Mouse (Mus musculus) telencephalon, adult 2 months (tissue): ENCODE measurements at regions not wholly inside any gene's neighbourhood (a gene's known extent, or its start where the extent isn't known, plus 50 kb on each side); places are given as distances from the start of the nearest gene placed in this dataset.
A peak's percentile ranks its signal among the peaks of the same experiment; 100 is the strongest.

Experiments
- DNase-seq: peaks from one replicate; pipeline ENCODE4 v3.0.0-alpha.2; 2011; ENCODE audit warnings: low read depth, low spot score

DNA sequence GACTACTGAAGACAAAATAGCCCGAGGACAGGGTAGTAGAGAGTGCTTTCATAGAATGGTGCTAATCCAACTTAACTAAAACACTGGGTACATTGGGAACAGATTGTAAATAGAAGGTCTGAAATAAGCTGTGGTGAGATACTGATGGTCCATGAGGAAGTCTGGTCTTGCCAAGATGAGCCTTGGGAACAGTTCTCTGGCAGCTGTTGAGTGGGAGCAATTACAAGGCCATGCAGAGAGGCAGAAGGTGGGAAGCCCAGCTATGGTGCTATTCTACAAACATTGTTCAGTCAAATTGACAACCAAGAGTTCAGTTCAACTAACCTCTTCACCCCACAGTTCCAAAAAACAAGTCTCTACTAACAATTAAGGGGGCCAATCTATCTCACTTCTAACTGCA, 92.5 kb upstream of the Tenm4 start:
- DNase-seq: peak; percentile 21

DNA sequence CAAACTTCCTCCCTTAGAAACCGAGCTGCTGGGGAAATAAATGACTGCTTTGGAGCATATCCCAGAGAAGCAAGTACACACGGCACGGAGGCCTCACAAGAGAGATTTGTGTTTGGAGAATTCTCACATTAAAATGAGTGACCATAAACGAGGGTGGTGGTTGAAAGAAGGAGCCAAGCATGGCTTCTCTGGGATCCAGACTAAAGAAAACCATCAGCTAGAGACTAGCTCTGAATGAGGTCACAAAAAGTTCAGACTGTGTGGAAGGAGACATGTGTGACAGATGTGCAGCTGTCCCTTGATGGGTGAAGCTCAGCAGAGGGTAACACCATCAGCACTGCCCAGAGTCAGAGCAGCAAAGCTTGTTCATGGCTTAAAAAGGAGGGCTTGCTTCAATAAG, 89.4 kb upstream of the Tenm4 start:
- no peak for DNase-seq

DNA sequence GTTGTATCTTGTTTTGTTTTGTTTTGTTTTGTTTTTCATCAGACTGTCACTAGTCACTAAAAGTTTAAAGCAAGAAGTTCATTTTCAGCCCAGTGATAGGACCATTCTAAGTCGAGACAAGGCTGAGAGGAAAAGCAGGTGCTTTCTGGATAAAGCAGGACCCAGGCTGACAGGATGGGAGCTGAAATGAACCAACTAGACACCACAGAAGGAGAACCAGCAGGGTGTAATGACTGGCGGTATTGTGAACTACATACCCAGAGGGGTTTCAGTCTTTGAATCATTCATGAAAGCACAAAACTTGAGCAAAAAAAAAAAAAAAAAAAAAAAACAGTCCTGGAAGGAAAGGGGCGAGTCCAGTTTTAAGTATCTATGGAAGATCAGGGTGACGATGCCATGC, 75.9 kb upstream of the Tenm4 start:
- no peak for DNase-seq

DNA sequence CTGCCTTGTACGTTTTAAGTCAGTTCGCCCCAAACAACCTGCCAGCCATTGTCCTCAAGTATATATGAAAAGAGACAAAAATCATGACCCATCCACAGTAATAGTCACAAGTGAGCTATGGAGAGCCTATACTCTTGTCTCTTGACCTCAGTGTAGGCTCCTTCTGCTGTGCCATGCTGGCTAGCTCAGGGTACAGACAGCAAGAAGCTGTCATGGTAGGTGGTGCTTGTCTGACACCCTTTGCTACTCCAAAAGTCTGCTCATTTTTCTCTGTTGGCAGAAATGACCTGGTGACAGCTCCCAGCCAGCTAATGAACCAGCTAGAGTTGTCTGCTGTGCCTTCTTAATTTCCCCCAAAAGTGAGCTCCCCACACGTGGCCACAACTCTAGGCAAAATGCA, 75.3 kb upstream of the Tenm4 start:
- no peak for DNase-seq

DNA sequence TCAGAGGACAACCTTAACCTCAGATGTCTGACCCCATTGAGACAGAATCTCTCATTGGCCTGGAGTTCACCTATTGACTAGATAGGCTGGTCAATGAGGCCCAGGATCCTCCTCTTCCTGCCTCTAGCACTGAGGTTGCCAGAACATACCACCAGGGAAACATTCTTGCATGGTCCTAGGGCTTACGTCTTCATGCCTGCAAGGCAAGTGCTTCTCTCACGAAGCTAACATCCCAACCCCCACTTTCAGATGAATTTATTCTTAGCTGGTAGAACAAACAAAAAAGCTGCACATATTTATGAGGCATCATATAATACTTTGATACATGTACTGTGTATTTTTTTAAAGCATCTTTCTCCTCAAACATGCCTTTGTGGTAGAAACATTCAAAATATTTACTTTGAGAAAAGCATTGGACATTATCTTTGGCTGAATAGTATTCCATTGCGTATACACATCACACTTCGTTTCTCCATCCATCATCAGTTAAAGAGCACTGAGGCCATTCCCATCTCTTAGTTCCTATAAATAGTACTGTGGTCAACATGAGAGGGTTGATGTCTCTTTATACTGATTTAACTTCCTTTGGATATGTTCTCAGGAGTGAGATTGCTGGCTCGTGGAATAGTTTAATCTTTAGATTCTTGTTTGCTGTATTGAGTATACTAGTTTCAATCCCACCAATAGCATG, 72.2 kb upstream of the Tenm4 start:
- no peak for DNase-seq

DNA sequence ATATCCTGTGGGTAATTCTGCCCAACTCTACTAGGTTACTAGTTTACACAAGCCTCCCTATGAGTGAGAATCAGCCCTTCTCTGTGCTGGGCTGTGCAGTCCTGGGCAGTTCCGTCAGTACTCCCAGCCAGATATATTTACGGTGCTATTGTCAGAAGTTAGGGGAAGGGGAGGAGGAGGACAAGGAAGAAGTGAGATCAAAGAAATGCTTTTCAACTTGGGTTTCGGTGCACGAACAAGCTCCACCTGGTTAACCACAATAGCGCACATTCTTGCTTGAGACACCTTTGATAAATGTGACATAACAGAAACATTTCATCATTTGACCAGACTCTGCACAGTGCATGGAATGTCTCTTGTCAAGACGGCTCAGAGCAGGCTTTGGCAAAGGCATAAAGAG, 68.3 kb upstream of the Tenm4 start:
- no peak for DNase-seq

DNA sequence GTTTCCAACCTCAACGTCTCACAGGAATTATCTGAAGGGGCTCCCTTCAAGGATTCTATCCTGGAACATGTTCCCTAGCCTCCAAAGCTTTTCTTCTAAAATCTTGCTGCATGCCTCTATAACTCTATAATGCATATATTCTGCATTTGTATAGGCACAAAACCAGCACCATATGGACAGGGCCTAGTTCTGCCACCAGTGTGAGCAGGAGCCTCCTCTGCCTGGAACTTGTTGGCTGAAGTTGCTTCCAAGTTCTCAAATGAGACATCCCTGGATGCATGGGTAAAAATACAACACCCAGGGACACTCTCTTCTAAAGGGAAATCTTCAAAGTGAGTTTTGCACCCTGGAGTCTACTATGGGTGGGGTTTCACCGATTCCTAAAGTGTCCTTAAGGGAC, 62.3 kb upstream of the Tenm4 start:
- peak; percentile 21 for DNase-seq

DNA sequence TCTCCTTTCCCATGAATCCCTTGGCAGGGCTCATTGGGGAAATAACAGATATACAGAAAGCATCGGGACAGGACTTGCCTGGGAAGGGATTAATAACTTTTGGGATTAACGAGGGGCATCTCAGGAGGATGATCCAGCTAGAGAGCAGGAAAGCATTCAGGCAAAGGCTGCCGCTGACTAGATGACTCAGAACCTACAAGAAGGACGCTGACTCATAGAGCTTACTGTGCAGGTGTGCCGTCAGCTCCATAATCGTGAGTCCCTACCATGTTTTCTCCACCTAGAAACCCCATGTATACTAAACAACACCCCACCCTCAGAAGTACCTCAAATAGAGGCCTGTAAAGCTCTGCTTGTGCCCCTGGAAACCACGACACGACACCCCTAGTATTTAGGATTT, 50.9 kb upstream of the Tenm4 start:
- peak; percentile 31 for DNase-seq
